Mouse (Mus musculus): Measurements from ENCODE around the gene Rora. TPM values are rescaled to one million over a fixed set of nuclear protein-coding genes. Genes with fewer than 3 reads are reported as not detected.

Rora gene
- polyA plus RNA-seq, 2 experiments = 4.5 to 10.1 TPM

DNA sequence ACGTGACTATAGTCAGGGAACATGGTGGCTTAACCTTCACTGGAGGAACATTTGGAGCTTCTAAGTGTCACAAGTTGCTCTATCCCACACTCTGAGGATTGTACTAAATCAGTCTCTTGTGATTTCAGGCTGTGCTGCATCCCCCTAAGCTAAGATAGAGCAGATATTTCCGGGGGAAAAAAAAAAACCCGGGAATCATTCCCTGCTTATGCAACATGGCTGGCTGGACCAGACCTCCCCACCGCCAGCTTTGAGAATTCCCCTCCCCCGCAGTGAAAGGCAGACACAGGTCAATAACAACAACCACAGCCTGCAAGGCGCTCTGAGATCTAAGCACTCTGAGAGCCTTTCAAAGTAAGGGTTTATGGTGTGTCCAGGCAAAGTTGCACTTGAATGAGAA is 244.7 kb downstream of the Rora start:
- Histone ChIP-seq H3K4me2 (replicated peaks; ENCODE audit: low read depth, low read length, severe bottlenecking) (no peak overlapping the region), H3K27me3 (ENCODE audit: control insufficient read depth, insufficient read depth, low read length) (no peaks in the 10 kb centered on the region), H3K4me3 (replicated peaks; ENCODE audit: low read length) (no peak overlapping the region), H3K9me3 (ENCODE audit: control insufficient read depth, low read length) (no peaks in the 10 kb centered on the region), H3K9ac (ENCODE audit: low read depth, low read length, severe bottlenecking) (no peak overlapping the region), H3K27ac (replicated peaks; ENCODE audit: low read depth, low read length) (no peak overlapping the region), H3K4me1 (ENCODE audit: control insufficient read depth, insufficient read depth, low read length) (no peaks in the 10 kb centered on the region), H3K36me3 (ENCODE audit: control insufficient read depth, insufficient read depth, low read length) (no peaks in the 10 kb centered on the region)
- TF ChIP-seq POLR2A (IDR thresholded peaks at IDR 0.05; ENCODE audit: borderline replicate concordance, extremely low read depth, insufficient read depth, insufficient read length) = no peak
- 55% methylated on average over 6 of the region's 6 CpGs for WGBS
- no peak for ATAC-seq (ENCODE audit: low FRiP score, low read depth)
- DNase-seq (ENCODE audit: low spot score) = no peak

DNA sequence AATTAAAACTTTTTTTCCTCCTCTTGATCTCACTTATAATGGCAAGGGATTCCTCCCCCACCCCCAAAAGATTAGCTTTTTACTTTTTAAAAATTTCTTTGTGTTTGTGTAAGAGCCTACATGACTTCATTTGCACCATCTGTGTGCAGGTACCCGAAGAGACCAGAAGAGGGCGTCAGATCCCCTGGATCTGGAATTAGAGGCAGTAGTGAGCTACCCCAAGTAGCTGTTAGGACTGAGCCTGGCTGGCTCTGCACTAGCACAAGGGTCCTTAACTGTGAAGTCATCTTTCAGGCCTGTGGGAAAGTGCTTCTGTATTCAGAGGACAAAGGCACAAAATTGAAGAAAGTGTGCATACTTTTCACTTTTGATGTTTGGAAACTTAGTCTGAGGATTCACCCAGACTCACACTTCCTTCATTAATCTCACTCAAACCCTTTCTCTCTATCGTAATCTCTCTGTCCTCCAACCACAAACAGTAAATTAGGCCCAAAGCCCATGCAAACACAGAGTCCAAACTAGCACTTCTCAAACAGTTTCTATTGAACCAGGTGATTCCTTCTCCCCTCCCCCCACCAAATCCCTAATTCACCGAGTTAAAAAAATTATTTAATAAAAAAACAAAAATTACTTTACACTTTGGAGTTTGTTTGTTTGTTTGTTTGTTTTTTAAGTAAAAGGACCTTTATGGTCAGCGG is 246.1 kb downstream of the Rora start:
- ATAC-seq (ENCODE audit: low FRiP score, low read depth) (no peak), DNase-seq (ENCODE audit: low spot score) (no peak)
- no peak overlapping the region for H3K27ac ChIP-seq (replicated peaks; ENCODE audit: low read depth, low read length)
- H3K4me3 ChIP-seq (replicated peaks; ENCODE audit: low read length) = no peak overlapping the region
- 83% methylated on average over 5 of the region's 5 CpGs for WGBS
- H3K9me3 ChIP-seq (ENCODE audit: control insufficient read depth, low read length) = no peaks in the 10 kb centered on the region
- TF ChIP-seq POLR2A (IDR thresholded peaks at IDR 0.05; ENCODE audit: borderline replicate concordance, extremely low read depth, insufficient read depth, insufficient read length) = no peak
- no peaks in the 10 kb centered on the region for H3K36me3 ChIP-seq (ENCODE audit: control insufficient read depth, insufficient read depth, low read length)
- H3K9ac ChIP-seq (ENCODE audit: low read depth, low read length, severe bottlenecking) = no peak overlapping the region
- H3K4me1 ChIP-seq (ENCODE audit: control insufficient read depth, insufficient read depth, low read length) = no peaks in the 10 kb centered on the region
- H3K27me3 ChIP-seq (ENCODE audit: control insufficient read depth, insufficient read depth, low read length) = no peaks in the 10 kb centered on the region
- no peak overlapping the region for H3K4me2 ChIP-seq (replicated peaks; ENCODE audit: low read depth, low read length, severe bottlenecking)

DNA sequence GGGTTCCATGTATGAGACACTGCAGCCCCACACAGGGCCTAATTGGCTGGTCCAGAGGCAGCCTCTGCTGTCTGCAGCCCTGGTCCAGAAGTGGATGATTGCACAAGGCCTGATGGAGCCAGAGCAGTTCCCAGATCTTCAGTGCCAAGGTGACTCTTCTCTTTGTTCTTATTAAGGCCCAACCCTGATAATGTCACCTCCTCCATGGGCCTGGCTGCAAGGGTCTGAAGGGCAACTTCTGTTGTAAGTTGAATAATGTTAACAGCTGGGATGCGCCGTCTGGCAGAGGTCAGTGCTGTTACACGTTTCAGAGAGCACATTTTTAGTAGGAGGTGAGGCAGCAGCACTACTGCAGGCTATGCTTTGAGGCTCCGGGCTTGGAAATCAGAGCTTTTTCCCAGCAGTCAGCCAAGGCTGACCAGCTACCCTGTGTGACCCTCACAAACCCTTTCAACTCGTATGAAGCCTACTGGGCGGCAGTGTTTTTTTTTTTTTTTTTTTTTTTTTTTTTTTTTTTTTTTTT is 252.8 kb downstream of the Rora start:
- no peak overlapping the region for H3K4me3 ChIP-seq (replicated peaks; ENCODE audit: low read length)
- no peak for ATAC-seq (ENCODE audit: low FRiP score, low read depth)
- TF ChIP-seq POLR2A (IDR thresholded peaks at IDR 0.05; ENCODE audit: borderline replicate concordance, extremely low read depth, insufficient read depth, insufficient read length) = no peak
- no peaks in the 10 kb centered on the region for H3K4me1 ChIP-seq (ENCODE audit: control insufficient read depth, insufficient read depth, low read length)
- no peaks in the 10 kb centered on the region for H3K9me3 ChIP-seq (ENCODE audit: control insufficient read depth, low read length)
- no peak overlapping the region for H3K4me2 ChIP-seq (replicated peaks; ENCODE audit: low read depth, low read length, severe bottlenecking)
- WGBS = 53% methylated on average over 6 of the region's 6 CpGs
- no peak overlapping the region for H3K27ac ChIP-seq (replicated peaks; ENCODE audit: low read depth, low read length)
- no peak for DNase-seq (ENCODE audit: low spot score)
- no peak overlapping the region for H3K9ac ChIP-seq (ENCODE audit: low read depth, low read length, severe bottlenecking)
- no peaks in the 10 kb centered on the region for H3K27me3 ChIP-seq (ENCODE audit: control insufficient read depth, insufficient read depth, low read length)
- no peaks in the 10 kb centered on the region for H3K36me3 ChIP-seq (ENCODE audit: control insufficient read depth, insufficient read depth, low read length)

DNA sequence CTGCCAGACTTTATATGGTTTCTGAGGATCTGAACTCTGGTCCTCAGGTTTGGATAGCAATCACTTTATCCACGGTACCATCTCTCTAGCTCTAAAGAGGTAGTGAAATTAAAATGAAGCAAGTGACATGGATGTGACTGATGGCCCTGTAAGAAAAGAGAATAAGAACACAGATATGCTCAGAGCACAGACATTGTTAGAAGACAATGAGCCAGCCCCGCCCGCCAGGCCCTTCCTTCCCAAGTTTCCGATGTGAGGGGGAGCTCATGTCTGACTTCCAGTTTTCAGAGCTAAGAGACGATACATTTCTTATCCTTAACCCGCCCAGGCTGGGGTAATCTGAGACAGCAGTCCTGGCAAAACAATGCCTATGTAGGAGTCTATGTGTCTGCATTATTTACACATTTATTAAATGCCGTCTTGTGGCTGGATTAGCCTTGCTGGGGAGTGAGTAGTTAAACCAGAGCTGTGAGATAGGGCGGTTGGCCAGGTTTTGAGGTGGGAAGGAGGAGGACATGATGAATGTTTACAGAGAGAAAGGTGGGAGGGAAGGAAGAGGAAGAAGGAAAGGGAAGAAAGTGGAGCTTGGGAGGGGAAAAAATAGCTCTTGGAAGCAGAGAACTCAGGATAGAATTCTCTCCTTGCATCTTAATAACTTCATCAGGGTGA is 259.0 kb downstream of the Rora start:
- no peak for TF ChIP-seq POLR2A (IDR thresholded peaks at IDR 0.05; ENCODE audit: borderline replicate concordance, extremely low read depth, insufficient read depth, insufficient read length)
- no peak for DNase-seq (ENCODE audit: low spot score)
- H3K27ac ChIP-seq (replicated peaks; ENCODE audit: low read depth, low read length) = no peak overlapping the region
- 56% methylated on average over 8 of the region's 8 CpGs for WGBS
- ATAC-seq (ENCODE audit: low FRiP score, low read depth) = no peak
- no peak overlapping the region for H3K9ac ChIP-seq (ENCODE audit: low read depth, low read length, severe bottlenecking)
- H3K27me3 ChIP-seq (ENCODE audit: control insufficient read depth, insufficient read depth, low read length) = no peaks in the 10 kb centered on the region
- H3K36me3 ChIP-seq (ENCODE audit: control insufficient read depth, insufficient read depth, low read length) = no peaks in the 10 kb centered on the region
- no peaks in the 10 kb centered on the region; the same call in none of the 2 replicates for H3K4me1 ChIP-seq (ENCODE audit: control insufficient read depth, insufficient read depth, low read length)
- H3K4me2 ChIP-seq (replicated peaks; ENCODE audit: low read depth, low read length, severe bottlenecking) = no peak overlapping the region
- no peaks in the 10 kb centered on the region for H3K9me3 ChIP-seq (ENCODE audit: control insufficient read depth, low read length)
- no peak overlapping the region for H3K4me3 ChIP-seq (replicated peaks; ENCODE audit: low read length)

DNA sequence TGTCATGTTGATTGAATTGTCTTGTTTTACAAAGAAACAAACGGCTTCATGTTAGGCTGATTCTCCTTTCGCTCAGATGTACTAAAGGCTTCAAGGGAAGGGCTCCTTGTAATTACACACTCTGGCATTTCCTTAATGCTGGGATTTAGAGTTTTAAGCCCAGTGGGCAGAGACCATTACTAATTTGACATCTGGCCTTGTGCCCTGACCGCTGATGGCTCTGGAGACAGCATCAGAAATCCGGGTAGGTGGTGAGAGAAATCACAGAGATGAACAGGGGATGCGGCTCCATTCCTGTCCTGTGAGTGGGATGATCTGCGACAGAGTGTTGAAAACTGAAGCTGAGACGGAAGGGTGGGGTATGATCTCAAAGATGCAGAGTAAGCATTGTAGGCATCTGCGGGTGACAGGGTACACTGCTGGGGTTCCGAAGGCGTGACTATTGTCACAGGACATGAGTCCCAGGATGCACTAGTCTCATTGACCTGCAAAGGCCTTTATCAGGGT is 259.7 kb downstream of the Rora start:
- no peak for TF ChIP-seq POLR2A (IDR thresholded peaks at IDR 0.05; ENCODE audit: borderline replicate concordance, extremely low read depth, insufficient read depth, insufficient read length)
- Histone ChIP-seq H3K27ac (replicated peaks; ENCODE audit: low read depth, low read length) (no peak overlapping the region), H3K4me1 (ENCODE audit: control insufficient read depth, insufficient read depth, low read length) (no peaks in the 10 kb centered on the region; the same call in none of the 2 replicates), H3K27me3 (ENCODE audit: control insufficient read depth, insufficient read depth, low read length) (no peaks in the 10 kb centered on the region), H3K4me3 (replicated peaks; ENCODE audit: low read length) (no peak overlapping the region), H3K36me3 (ENCODE audit: control insufficient read depth, insufficient read depth, low read length) (no peaks in the 10 kb centered on the region), H3K4me2 (replicated peaks; ENCODE audit: low read depth, low read length, severe bottlenecking) (no peak overlapping the region), H3K9me3 (ENCODE audit: control insufficient read depth, low read length) (no peaks in the 10 kb centered on the region), H3K9ac (ENCODE audit: low read depth, low read length, severe bottlenecking) (no peak overlapping the region)
- no peak for ATAC-seq (ENCODE audit: low FRiP score, low read depth)
- 73% methylated on average over 10 of the region's 10 CpGs for WGBS
- no peak for DNase-seq (ENCODE audit: low spot score)
